Mouse (Mus musculus) stomach, postnatal 0 days (tissue): ENCODE measurements around the gene Zscan10.

Experiments used
- CTCF ChIP-seq: IDR thresholded peaks from 2 replicates; pipeline ENCODE4 v1.5.1; 2016; ENCODE audit warnings: antibody characterized with exemption, low read depth, mild to moderate bottlenecking, moderate library complexity
- EP300 ChIP-seq: optimal IDR thresholded peaks from 2 replicates; pipeline ENCODE3; 2016; ENCODE audit warnings: antibody characterized with exemption

DNA sequence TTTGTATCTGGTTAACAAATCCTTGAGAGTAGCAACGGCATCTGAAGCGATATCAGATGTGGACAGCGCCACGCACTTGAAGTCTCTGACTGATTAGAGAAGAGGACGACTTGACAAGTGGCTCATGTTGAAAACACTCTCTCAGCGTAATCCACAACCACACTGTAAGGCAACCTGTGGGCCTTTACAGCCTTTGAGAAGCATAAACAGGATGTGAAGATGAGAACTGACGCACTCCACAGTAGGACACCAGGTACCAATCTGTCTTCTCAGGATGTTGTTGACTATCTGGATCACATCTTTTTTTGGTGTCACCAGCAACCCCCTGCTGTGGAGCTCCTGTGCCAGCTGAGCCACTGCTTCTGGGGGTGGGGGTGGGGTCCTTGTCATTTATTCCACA is 19.7 kb downstream of the Zscan10 start:
- TF ChIP-seq EP300: no peak
- no peak for TF ChIP-seq CTCF
